Mouse (Mus musculus): Measurements from ENCODE around the gene Rab30.

- TF ChIP-seq CTCF (conservative IDR thresholded peaks at IDR 0.05; ENCODE audit: low read length) (no peak), POU5F1 (IDR thresholded peaks at IDR 0.05; ENCODE audit: borderline replicate concordance, low read length) (no peak), NANOG (IDR thresholded peaks at IDR 0.05; ENCODE audit: borderline replicate concordance, low read length) (no peak)
Observed at GRCm38 (mm10) chr7:92732136-92732535, 9.3 kb upstream of the Rab30 start.

Measured in E14TG2a.4 (cell line).